Mouse (Mus musculus) midbrain, embryonic 10.5 days (tissue): ENCODE measurements around the gene Xkr7. TPM values are rescaled to one million over a fixed set of nuclear protein-coding genes. Genes with fewer than 3 reads are reported as not detected.

ENCODE experiments used
- DNase-seq: peaks from one replicate; pipeline ENCODE4 v3.0.0-alpha.2; 2017; ENCODE audit warnings: low spot score
- H3K27ac ChIP-seq: fragments of 300-500 bp; sonication (generic); replicated peaks from 2 replicates; pipeline ENCODE4 v1.5.1; 2016; ENCODE audit warnings: mild to moderate bottlenecking
- H3K27me3 ChIP-seq: fragments of 300-500 bp; sonication (generic); 2 replicates; pipeline ENCODE4 v1.6.1; 2016; ENCODE audit warnings: low read depth, mild to moderate bottlenecking; ENCODE audit not compliant: poor library complexity, severe bottlenecking
- H3K36me3 ChIP-seq: fragments of 300-500 bp; sonication (generic); 2 replicates; pipeline ENCODE4 v1.6.1; 2016; ENCODE audit warnings: mild to moderate bottlenecking, moderate library complexity
- H3K4me1 ChIP-seq: fragments of 300-500 bp; sonication (generic); 2 replicates; pipeline ENCODE4 v1.6.1; 2016
- H3K4me3 ChIP-seq: fragments of 300-500 bp; sonication (generic); 2 replicates; pipeline ENCODE4 v1.5.1; 2016; ENCODE audit warnings: mild to moderate bottlenecking, moderate library complexity
- H3K9me3 ChIP-seq: fragments of 300-500 bp; sonication (generic); replicated peaks from 2 replicates; pipeline ENCODE4 v1.6.1; 2016; ENCODE audit warnings: mild to moderate bottlenecking
- WGBS: fragments of 180-500 bp; shearing (Covaris S2); methylation state at CpG from one replicate; pipeline ENCODE4 v1.1.7; 2016; 5-methylcytosine and 5-hydroxymethylcytosine counted together
- polyA plus RNA-seq: library from polyadenylated mRNA; unstranded; fragments of >200 nt; fragmentation: Nextera tagmentation; extraction: Ambion mirVana; gene quantifications from 2 replicates; pipeline ENCODE4 v1.2.1, GENCODE M21; 2016

The Xkr7 gene
- polyA plus RNA-seq: 0.21 and 0.68 TPM in 2 replicates

DNA sequence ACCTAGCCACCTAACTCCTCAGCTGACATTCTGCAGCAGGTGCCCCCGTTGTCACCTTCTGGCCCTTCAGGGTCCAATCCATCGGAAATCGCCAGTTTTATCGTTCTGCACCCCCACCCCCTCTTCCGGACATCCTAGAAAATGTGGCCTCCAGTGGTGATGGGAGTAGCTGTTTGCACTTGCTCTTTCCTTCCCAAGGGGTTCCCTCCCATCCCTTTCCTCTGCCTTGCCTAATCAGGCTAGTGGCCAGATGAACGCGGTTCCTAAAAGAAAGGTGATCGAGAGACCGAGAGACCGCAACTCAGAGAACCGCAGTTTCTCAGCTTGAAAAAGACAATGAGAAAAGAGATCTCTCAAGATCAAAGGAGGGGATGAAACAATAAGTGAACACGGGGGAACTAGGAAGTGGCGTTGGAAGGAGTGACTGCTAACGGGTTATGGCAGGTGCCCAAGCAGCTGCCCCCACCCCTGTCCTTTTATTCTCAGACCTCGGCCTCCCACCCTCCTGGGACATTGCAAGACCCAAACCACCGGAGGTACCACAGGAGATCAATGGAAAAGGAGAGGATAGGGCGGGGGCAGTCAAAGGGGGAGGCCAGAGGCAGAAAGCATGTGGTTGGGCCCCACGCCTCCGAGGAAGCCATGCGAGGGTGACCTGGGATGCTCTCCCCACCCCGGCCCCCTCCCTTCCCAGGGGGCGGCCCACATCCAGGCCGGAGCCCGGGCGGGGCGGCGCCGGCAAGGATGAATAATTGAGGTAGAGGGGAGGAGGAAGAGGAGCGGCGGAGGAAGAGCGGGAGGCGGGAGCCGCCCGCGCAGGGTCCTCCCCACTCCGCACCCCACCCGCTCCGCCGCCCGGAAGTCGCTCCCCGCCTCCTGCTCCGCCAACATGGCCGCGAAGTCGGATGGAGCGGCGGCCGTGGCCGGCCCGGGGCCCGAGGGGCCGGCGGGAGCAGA lies at the start of gene Xkr7:
TSS of gene Xkr7 (plus strand) at position 727 of the 957 bp plus-strand sequence.
- peaks cover 26% of the 10 kb centered on the region for H3K4me1 ChIP-seq
- H3K9me3 ChIP-seq: no peaks in the 10 kb centered on the region
- 2% methylated on average over 46 of the region's 54 CpGs for WGBS
- H3K36me3 ChIP-seq: no peaks in the 10 kb centered on the region
- peak within 1 kb of the TSS; percentile 71 for H3K4me3 ChIP-seq
- peaks cover 46% of the 10 kb centered on the region for H3K27me3 ChIP-seq
- DNase-seq: no peak
- peak within 1 kb of the TSS; percentile 77 for H3K27ac ChIP-seq

DNA sequence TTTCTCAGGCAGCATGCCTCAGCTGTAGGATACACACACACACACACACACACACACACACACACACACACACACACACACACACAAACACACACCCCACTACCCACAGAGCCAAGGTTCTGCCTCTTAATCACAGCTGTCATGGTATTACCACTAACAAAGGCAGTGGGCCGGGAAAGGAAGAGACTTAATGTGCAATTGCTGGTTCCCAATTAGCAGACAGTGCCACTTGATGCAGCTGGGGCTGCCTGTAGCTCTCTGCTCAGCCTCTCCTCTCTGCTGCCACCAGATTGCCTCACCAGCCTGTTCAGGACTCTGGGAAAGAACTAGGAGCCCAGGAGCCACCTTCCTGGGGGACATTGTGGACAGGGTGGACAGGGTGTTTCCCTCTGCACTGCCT lies 46.1 kb upstream of the Xkr7 start:
- 0 out of 2 replicates have a peak overlapping the region, but pooled peaks have one; percentile 38 for H3K27ac ChIP-seq
- no peak for DNase-seq
- H3K4me3 ChIP-seq: no peak overlapping the region
- WGBS: 37% methylated on average over 1 of the region's 1 CpGs
- no peaks in the 10 kb centered on the region for H3K9me3 ChIP-seq
- no peaks in the 10 kb centered on the region for H3K27me3 ChIP-seq
- H3K36me3 ChIP-seq: no peaks in the 10 kb centered on the region
- 0 out of 2 replicates have a peak, but pooled peaks cover 4% of the 10 kb centered on the region for H3K4me1 ChIP-seq

DNA sequence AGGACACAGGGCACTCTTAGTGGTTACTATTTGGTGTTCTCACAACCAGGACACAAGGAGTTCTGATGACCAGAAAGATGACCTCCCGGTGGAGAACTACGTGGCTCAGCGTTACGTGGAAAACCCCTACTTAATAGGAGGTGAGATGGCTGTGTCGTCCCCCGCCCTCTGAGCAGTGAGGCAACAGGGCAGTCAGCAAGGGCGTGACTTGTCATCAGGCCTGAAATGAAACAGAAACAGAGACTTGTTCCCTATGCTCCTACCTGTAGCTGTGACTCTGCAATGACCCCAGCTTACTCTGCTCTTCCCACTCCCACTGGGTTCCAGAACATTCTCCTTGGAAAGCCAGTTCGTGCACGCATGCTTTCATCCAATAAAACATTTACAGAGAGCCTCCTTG lies 40.1 kb upstream of the Xkr7 start:
- Histone ChIP-seq H3K4me3 (no peak overlapping the region), H3K9me3 (no peaks in the 10 kb centered on the region), H3K4me1 (0 out of 2 replicates have a peak, but pooled peaks cover 4% of the 10 kb centered on the region), H3K27me3 (no peaks in the 10 kb centered on the region), H3K36me3 (no peaks in the 10 kb centered on the region), H3K27ac (no peak overlapping the region)
- 94% methylated on average over 9 of the region's 9 CpGs for WGBS
- no peak for DNase-seq

DNA sequence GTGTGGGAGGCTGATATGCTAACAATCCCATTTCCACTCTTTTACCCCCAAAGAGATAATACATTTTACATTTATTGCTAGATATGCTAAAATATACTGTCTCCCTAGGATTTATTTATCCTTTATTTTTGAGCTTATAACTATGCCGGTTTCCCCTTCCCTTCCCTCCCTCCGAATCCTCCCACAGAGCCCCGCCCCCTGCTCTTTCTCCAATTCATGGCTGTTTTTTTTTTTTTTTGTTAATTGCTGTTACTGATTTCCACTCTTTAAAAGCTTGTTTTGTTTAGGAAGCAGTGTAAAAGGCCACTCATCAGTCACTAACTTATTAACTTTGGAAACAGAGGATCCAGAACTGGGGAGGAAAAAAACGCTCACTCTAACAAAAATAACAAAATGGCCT lies 34.6 kb upstream of the Xkr7 start:
- no peak for DNase-seq
- no peaks in the 10 kb centered on the region for H3K27me3 ChIP-seq
- WGBS: 75% methylated on average over 4 of the region's 4 CpGs

DNA sequence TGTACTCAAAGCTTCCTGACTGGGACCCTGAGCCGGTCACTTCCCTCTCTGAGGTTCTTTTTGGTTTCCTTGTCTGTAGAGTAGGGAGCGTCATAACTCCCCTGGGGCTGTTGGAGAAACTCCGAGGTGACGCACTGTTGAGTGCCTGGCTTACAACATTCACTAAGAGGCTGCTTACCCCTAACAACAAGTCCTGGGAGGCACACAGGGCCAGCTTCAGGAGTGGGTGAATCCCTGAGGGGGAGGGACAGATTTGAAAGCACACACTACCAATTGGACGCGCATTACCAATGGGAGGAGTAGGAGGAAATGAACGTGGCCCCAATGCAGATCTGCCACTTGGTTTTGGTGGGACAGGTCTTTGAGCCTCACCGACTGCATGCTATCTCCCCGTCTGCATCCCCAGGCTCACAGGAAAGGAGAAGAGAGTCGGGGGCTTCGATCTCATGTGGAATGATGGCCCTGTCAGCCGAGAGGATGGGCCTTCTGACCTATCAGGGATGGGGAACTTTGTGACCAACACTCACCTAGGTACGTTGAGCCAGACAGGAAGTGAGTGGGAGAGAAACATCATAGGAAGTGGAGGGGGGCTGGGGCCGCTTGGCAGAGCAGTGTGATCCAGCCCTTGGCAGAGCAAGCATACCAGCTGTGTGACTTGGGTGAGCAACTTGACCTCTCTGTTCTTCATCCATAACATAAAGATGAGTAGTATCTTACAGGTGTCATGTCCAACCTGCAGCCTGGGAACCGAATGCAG lies 29.0 kb upstream of the Xkr7 start:
- no peaks in the 10 kb centered on the region for H3K9me3 ChIP-seq
- no peak overlapping the region for H3K4me3 ChIP-seq
- no peak for DNase-seq
- 85% methylated on average over 15 of the region's 15 CpGs for WGBS
- H3K36me3 ChIP-seq: peaks cover 12% of the 10 kb centered on the region
- no peak overlapping the region for H3K27ac ChIP-seq
- H3K27me3 ChIP-seq: no peaks in the 10 kb centered on the region
- peaks cover 10% of the 10 kb centered on the region for H3K4me1 ChIP-seq

More for the DNA sequence above, 34.6 kb upstream of the Xkr7 start:
- Histone ChIP-seq H3K4me3 (no peak overlapping the region), H3K4me1 (no peaks in the 10 kb centered on the region), H3K36me3 (no peaks in the 10 kb centered on the region), H3K27ac (no peak overlapping the region), H3K9me3 (no peaks in the 10 kb centered on the region)

DNA sequence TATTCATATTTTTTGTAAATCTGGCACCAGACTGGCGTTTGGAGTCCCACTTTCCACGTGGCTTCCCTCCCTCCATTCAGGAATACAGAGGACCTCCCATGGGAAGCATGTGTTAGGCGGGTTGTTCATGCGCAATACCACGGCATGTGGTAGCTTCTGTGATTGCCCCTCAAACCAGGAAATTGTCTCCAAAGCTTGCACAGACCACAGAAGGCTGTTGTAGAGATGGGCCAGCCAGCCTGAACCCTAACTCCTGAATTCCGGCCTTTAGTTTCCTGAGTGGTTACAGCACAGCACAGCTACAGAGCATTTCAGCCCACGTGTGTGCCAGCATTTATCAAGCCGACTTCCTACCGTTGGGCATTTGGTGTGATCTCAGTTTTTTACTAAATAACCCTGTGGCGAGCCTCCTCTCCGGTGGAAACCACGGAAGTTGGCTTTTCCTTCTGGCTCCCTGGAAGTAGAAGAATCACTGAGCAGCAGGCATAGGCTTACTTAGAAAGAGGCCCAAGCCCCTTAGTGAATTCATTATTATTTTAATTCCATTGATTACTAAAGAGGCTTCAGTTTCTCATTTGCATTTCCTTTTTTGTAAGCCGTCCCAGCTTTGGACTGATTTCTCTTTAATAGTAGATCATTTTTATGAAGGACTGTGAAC lies 27.8 kb upstream of the Xkr7 start:
- 71% methylated on average over 13 of the region's 13 CpGs for WGBS
- H3K9me3 ChIP-seq: no peaks in the 10 kb centered on the region
- H3K4me1 ChIP-seq: peaks cover 10% of the 10 kb centered on the region
- peaks cover 24% of the 10 kb centered on the region for H3K36me3 ChIP-seq
- H3K27me3 ChIP-seq: no peaks in the 10 kb centered on the region
- no peak overlapping the region for H3K4me3 ChIP-seq
- no peak for DNase-seq
- H3K27ac ChIP-seq: peak overlapping the region; percentile 68; the same call in 1 of the 2 replicates

DNA sequence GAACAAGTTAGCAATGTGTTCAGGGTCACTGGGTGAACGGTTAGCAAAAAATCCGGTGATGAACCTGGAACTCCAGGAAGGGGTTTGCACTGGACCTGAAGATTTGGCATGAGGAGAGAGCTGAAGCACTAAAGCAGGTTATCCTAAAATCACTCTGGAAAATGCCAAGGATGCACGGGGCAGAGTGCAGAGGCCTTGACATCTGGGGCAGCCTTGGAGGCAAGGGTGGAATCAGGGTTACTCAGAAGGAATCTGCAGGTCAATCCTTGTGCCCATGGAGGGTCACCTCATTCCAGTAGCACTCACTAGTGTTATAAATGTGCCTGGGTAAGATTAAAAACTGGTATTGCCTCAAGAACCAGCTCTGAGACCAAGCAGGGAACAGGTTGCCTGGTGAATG lies 25.7 kb upstream of the Xkr7 start:
- H3K27me3 ChIP-seq: no peaks in the 10 kb centered on the region
- no peak overlapping the region for H3K4me3 ChIP-seq
- no peak for DNase-seq
- peaks cover 46% of the 10 kb centered on the region for H3K36me3 ChIP-seq
- no peak overlapping the region for H3K27ac ChIP-seq
- peaks cover 10% of the 10 kb centered on the region for H3K4me1 ChIP-seq
- no peaks in the 10 kb centered on the region for H3K9me3 ChIP-seq
- 86% methylated on average over 3 of the region's 3 CpGs for WGBS

DNA sequence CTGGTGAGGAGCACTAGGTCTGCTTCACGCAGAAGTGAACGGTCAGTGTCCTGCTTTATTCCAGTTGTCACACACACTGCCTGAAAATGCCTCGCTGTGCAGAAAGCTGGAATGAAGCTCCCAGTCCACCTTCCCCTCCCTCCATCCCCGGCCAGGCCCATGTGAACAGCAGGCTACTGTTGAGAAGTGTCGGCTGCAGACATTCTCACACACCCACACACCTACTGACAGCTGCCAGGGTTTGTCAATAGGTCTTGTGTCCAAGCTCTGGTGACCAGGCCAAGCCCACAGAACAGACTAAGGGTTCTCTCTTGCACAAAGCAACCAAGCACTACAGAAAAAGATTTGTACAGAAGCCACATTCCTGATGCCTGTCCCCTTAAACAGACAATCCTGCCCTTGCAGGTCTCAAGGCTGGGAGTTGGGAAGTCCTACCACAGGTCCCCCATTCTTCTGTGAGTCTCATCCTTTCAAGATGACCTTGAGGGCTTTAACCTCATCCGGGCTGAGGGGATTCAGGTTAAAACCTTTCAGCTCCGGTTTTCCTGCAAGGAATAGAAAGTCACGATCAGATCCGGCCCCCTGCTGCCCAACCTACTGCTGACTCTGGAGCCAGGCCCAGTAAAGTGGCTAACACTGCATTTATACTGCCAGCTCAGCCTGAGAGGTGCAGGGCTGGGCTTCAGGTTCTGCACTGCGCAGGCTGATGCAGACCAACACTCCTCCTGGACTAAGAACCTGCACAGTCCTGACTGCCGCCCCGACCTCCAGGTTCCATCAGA lies 22.3 kb upstream of the Xkr7 start:
- Histone ChIP-seq H3K27ac (no peak overlapping the region), H3K9me3 (no peaks in the 10 kb centered on the region), H3K36me3 (peaks cover 76% of the 10 kb centered on the region), H3K4me3 (no peak overlapping the region), H3K27me3 (no peaks in the 10 kb centered on the region), H3K4me1 (peaks cover 9% of the 10 kb centered on the region)
- DNase-seq: no peak
- WGBS: 89% methylated on average over 12 of the region's 12 CpGs

DNA sequence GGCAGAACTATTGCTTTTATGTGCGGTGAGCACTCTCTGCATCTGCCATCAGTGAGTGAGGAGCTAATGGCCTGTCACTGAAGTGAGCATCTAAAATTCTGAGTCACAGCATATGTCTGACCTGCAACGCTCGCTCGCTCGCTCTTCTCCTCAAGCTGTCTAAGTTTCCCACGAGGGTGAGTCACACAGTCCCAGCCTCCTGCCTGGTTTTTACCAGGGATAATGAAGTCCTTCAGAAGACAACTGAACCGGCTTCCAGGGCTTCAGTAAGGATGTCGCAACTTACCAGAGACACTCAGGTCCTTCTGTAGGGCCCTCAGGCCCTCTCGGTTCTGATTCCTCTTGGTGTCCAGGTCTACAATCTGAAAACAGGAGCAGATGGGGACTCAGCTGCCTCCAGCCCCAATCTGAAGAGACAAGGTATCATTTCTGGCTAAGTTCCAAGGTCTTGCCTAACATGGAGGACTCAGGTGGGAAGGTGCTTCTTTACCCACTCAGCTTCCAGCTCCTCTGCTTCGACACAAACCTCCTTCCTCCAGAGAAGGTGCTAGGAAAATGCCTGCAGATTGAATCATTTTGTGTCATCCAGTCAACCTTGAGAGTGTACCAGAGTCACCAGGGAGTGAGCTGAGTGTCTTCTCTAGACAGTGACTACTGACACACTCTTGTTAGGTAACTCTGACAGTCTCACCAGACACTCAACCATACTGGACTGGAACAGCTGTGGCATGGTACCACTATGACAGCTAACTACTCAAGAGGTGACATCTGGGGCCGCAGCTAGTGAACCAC lies 17.7 kb upstream of the Xkr7 start:
- H3K27me3 ChIP-seq: 0 out of 2 replicates have a peak, but pooled peaks cover 5% of the 10 kb centered on the region
- 92% methylated on average over 11 of the region's 11 CpGs for WGBS
- no peaks in the 10 kb centered on the region for H3K9me3 ChIP-seq
- peaks cover 51% of the 10 kb centered on the region for H3K36me3 ChIP-seq
- peaks cover 17% of the 10 kb centered on the region for H3K4me1 ChIP-seq
- DNase-seq: no peak
- H3K4me3 ChIP-seq: peak overlapping the region; percentile 89
- H3K27ac ChIP-seq: no peak overlapping the region

DNA sequence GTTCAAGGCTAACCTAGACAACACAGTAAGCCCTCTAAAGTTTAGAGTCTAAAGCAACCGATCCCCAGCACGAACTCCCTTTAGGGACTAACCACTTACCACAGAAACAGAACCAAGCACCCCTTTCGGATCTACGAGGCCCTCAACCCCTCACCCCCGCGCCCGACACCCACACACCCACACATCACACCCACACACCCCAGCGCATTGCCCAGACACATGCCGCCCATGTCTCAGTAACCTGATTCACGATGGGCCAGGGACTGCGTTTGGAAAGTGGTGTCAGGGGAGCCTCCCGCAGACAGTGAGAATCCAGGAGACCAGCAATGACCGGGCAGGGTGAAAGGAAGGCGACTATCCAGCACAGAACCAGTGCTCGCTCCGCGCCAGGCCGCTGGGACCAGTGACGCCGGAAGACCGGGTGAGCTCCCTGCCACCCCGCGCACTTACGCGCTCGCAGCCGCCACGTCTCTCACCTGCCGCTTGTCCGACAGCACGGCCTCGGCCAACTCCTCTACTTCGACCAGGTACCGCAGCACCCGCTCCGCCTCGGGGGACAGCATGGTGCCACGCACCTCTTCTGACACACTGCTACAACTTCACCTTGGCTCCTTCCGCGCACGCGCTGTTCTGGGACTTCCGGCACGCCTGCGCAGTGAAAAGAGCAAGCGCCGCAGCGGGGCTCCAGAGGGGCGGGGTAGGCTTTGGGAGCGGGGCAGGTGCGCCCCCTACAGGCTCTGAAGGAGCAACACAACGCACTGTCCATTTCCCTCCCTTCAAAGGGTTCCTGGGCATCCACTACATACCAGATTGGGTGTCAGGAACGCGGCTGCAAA lies 16.7 kb upstream of the Xkr7 start, which contains the start of gene Pdrg1:
TSS of gene Pdrg1 (minus strand) at position 670 of the 836 bp plus-strand sequence.
- 1% methylated on average over 54 of the region's 54 CpGs for WGBS

More for the DNA sequence above, 16.7 kb upstream of the Xkr7 start, which contains the start of gene Pdrg1:
- 0 out of 2 replicates have a peak, but pooled peaks cover 5% of the 10 kb centered on the region for H3K27me3 ChIP-seq
- peaks cover 40% of the 10 kb centered on the region for H3K36me3 ChIP-seq
- H3K4me3 ChIP-seq: peak within 1 kb of the TSS; percentile 89
- peaks cover 17% of the 10 kb centered on the region for H3K4me1 ChIP-seq
- peak; percentile 94 for DNase-seq
- H3K9me3 ChIP-seq: no peaks in the 10 kb centered on the region
- peak within 1 kb of the TSS; percentile 84 for H3K27ac ChIP-seq
